Mouse (Mus musculus) limb, embryonic 14.5 days (tissue): ENCODE measurements at regions not wholly inside any gene's neighbourhood (a gene's known extent, or its start where the extent isn't known, plus 50 kb on each side); places are given as distances from the start of the nearest gene placed in this dataset.

ENCODE experiments used
- ATAC-seq: fragments of 200-750 bp; cut with Nextera tagmentation; 2 replicates; pipeline ENCODE4 v1.8.0; 2017; ENCODE audit warnings: low read depth, moderate number of reproducible peaks, moderate TSS enrichment; ENCODE audit not compliant: low FRiP score
- DNase-seq: peaks from one replicate; pipeline ENCODE4 v3.0.0-alpha.2; 2015; ENCODE audit warnings: low spot score
- H3K27ac ChIP-seq: fragments of 300-500 bp; sonication (generic); replicated peaks from 2 replicates; pipeline ENCODE4 v1.5.1; 2014; ENCODE audit warnings: low read depth, mild to moderate bottlenecking, low read length, moderate library complexity, mixed read lengths
- H3K27me3 ChIP-seq: fragments of 300-500 bp; sonication (generic); 2 replicates; pipeline ENCODE4 v1.6.1; 2014; ENCODE audit warnings: low read length, mixed read lengths; ENCODE audit not compliant: control insufficient read depth, insufficient read depth
- H3K36me3 ChIP-seq: fragments of 300-500 bp; sonication (generic); 2 replicates; pipeline ENCODE4 v1.6.1; 2014; ENCODE audit warnings: mild to moderate bottlenecking, low read length, moderate library complexity, mixed read lengths; ENCODE audit not compliant: control insufficient read depth, insufficient read depth
- H3K4me1 ChIP-seq: fragments of 300-500 bp; sonication (generic); 2 replicates; pipeline ENCODE4 v1.6.1; 2014; ENCODE audit warnings: antibody characterized with exemption, low read length, mixed read lengths; ENCODE audit not compliant: control insufficient read depth, insufficient read depth
- H3K4me2 ChIP-seq: fragments of 300-500 bp; sonication (generic); replicated peaks from 2 replicates; pipeline ENCODE4 v1.6.1; 2014; ENCODE audit warnings: low read depth, mild to moderate bottlenecking, low read length, moderate library complexity; ENCODE audit not compliant: severe bottlenecking
- H3K4me3 ChIP-seq: fragments of 300-500 bp; sonication (generic); replicated peaks from 2 replicates; pipeline ENCODE4 v1.5.1; 2014; ENCODE audit warnings: low read length
- H3K9ac ChIP-seq: fragments of 300-500 bp; sonication (generic); 2 replicates; pipeline ENCODE4 v1.6.1; 2014; ENCODE audit warnings: mild to moderate bottlenecking, low read depth, low read length, moderate library complexity; ENCODE audit not compliant: severe bottlenecking
- H3K9me3 ChIP-seq: fragments of 300-500 bp; sonication (generic); 2 replicates; pipeline ENCODE4 v1.6.1; 2016; ENCODE audit warnings: low read length; ENCODE audit not compliant: control insufficient read depth
- POLR2A ChIP-seq: fragments of 200-500 bp; IDR thresholded peaks from 2 replicates; pipeline ENCODE4 v1.8.0; 2012; ENCODE audit warnings: inconsistent platforms, mild to moderate bottlenecking, moderate library complexity, borderline replicate concordance; ENCODE audit not compliant: insufficient read depth, insufficient read length; ENCODE audit errors: extremely low read depth
- WGBS: fragments of 180-500 bp; shearing (Covaris S2); extraction: QIAGEN DNeasy Blood & Tissue Kit; methylation state at CpG from one replicate; pipeline ENCODE4 v1.1.7; 2014; 5-methylcytosine and 5-hydroxymethylcytosine counted together

- no peak for TF ChIP-seq POLR2A
- ATAC-seq (no peak), DNase-seq (no peak)
- Histone ChIP-seq H3K4me3 (no peak overlapping the region), H3K9ac (no peak overlapping the region), H3K9me3 (no peaks in the 10 kb centered on the region), H3K36me3 (no peaks in the 10 kb centered on the region), H3K27me3 (no peaks in the 10 kb centered on the region), H3K27ac (no peak overlapping the region), H3K4me2 (no peak overlapping the region), H3K4me1 (no peaks in the 10 kb centered on the region)
- WGBS: 68% methylated on average over 10 of the region's 10 CpGs
Measured at GRCm38 (mm10) chr8:107715901-107716300, 127.6 kb upstream of the Psmd7 start.

- Histone ChIP-seq H3K4me3 (no peak overlapping the region), H3K27ac (no peak overlapping the region), H3K4me2 (no peak overlapping the region), H3K27me3 (no peaks in the 10 kb centered on the region), H3K36me3 (no peaks in the 10 kb centered on the region), H3K9ac (no peak overlapping the region), H3K4me1 (no peaks in the 10 kb centered on the region), H3K9me3 (no peaks in the 10 kb centered on the region)
- 56% methylated on average over 13 of the region's 13 CpGs for WGBS
- TF ChIP-seq POLR2A: no peak
- no peak for ATAC-seq
- DNase-seq: no peak
Measured at GRCm38 (mm10) chr8:107717856-107718255, 129.6 kb upstream of the Psmd7 start.

DNA sequence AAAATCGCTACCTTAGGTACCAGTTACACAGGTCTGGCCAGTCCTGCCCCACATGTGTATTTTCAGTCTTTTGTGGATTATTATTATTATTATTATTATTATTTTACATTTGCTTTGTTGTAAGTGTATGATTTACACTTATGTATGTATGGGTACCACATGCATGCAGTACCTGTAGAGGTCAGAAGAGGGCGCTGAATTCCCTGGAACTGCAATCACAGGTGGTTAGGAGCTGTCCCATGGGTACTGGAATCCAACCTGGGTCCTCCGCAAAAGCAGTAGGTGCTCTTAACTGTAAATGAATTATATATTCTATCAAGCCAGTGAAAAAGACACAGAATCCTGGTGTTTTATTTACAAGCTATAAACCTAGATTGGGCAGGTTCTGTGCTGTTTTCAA, 131.4 kb upstream of the Psmd7 start:
- WGBS: 57% methylated on average over 3 of the region's 3 CpGs
- no peak for ATAC-seq
- no peaks in the 10 kb centered on the region for H3K36me3 ChIP-seq

DNA sequence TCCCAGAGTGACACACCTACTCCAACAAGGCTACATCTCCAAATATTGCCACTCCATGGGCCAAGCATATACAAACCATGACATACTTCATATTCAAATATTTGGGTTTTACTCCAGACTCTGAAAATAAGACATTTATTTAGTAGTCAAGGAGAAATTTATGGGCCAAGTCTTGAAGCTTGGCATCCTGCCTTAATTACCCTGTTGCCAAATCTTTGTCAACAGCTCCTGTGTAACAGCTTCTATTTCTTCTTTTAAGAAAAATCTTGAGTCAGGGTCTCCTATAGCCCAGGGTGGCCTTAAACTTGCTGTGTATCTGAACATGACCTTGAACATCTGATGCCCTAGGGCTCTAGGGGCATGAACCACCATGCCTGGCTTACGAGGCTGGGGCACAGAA, 138.5 kb upstream of the Psmd7 start:
- no peak overlapping the region for H3K27ac ChIP-seq

More for the DNA sequence above, 131.4 kb upstream of the Psmd7 start:
- Histone ChIP-seq H3K4me3 (no peak overlapping the region), H3K9me3 (no peaks in the 10 kb centered on the region), H3K4me1 (no peaks in the 10 kb centered on the region), H3K4me2 (no peak overlapping the region), H3K9ac (no peak overlapping the region), H3K27me3 (no peaks in the 10 kb centered on the region), H3K27ac (no peak overlapping the region)
- no peak for DNase-seq
- no peak for TF ChIP-seq POLR2A

DNA sequence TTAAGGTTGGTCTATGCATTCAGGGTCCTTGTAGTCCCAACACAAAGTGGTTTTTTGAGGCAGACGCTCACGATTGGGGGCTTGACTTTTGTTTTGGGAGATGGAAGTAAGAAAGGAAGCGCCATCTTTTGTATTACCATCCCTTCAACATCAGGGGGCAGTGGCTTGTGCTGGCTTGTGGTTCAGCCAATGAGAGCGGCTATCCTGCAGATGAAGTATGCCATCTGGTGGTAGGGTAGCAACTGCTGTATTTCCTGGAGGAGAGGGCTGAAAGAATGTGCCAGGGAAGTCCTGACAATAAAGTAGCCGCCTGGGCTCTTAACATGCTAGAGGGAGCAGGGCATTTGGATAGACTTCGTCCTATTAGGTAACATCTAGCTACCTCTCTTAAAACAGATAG, 139.0 kb upstream of the Psmd7 start:
- DNase-seq (no peak), ATAC-seq (no peak)
- Histone ChIP-seq H3K4me1 (no peaks in the 10 kb centered on the region), H3K27me3 (no peaks in the 10 kb centered on the region), H3K4me3 (no peak overlapping the region), H3K9me3 (no peaks in the 10 kb centered on the region), H3K36me3 (no peaks in the 10 kb centered on the region), H3K4me2 (no peak overlapping the region), H3K27ac (no peak overlapping the region), H3K9ac (no peak overlapping the region)
- no peak for TF ChIP-seq POLR2A
- 90% methylated on average over 6 of the region's 6 CpGs for WGBS

More for the DNA sequence above, 138.5 kb upstream of the Psmd7 start:
- WGBS: 87% methylated on average over 1 of the region's 1 CpGs
- DNase-seq (no peak), ATAC-seq (no peak)
- no peak overlapping the region for H3K4me2 ChIP-seq
- no peaks in the 10 kb centered on the region for H3K9me3 ChIP-seq
- H3K27me3 ChIP-seq: no peaks in the 10 kb centered on the region
- H3K4me3 ChIP-seq: no peak overlapping the region
- no peak for TF ChIP-seq POLR2A
- H3K9ac ChIP-seq: no peak overlapping the region
- no peaks in the 10 kb centered on the region for H3K4me1 ChIP-seq
- no peaks in the 10 kb centered on the region for H3K36me3 ChIP-seq

DNA sequence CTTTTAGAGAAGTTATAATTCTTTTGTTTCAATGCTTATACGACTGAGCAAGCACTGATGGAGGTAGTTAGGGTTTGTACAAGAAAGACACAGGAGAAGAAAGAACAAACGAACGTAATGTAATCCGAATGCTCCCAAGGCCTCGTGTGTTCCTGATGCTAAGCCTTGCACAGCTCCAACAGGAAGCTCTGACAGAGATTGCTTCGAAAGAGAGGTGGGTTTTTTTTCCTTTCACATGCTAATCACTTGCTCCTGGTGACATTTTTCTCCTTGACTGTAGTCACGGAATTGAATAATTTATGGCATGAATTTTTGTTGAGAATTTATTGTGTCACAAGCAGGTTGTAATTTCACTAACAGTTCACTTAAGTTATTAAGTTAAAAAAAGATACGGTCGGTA, 150.8 kb upstream of the Psmd7 start:
- Histone ChIP-seq H3K4me1 (no peaks in the 10 kb centered on the region), H3K36me3 (no peaks in the 10 kb centered on the region), H3K9ac (no peak overlapping the region), H3K4me3 (no peak overlapping the region), H3K9me3 (peaks cover 4% of the 10 kb centered on the region; the same call in 1 of the 2 replicates), H3K27ac (no peak overlapping the region), H3K4me2 (no peak overlapping the region), H3K27me3 (no peaks in the 10 kb centered on the region)
- ATAC-seq (no peak), DNase-seq (no peak)
- 47% methylated on average over 9 of the region's 9 CpGs for WGBS
- no peak for TF ChIP-seq POLR2A
